ENCODE assay signal across 8 mouse cellular contexts in the genomic region with DNA sequence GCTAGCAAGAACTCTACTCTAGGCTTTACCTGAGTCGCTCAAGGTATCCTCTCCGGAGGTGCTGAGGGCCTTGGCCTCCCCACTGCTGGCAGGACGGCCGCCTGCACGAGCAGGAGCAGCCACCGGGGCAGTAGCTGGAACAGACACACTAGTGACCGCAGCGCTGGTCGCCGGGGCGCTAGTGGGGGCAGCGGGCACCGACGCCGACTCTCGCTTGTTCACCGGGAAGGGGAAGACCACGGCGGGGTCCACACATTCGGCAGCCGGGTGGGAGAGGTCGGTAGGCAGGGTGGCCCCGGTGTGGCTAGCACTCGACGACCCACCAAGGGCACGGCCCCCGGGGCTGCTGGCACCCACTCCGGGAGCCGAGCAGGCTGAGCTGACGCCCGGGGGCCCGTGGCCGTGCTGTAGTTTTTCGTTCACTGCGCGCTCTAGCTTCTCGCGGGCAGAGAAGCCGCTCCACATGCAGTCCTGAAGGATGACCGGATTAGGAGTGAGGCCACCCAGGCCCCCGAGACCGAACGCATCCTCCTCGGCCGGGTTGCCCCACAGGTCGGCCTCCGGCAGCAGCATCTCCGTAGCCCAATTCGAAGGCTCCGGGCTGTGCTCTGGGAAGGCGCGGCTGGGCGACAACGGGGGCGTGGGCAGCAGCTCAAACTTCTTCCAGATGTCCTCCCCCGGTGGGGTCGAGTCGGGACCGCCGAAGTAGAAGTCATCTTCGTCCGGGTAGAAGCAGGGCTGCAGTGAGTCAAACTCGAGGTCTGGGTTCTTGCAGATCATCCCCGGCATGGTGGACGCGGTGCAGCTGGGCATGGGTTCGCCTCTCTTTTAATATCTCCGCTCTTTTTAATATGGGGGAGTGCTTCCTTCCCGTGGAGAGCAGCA. TPM values are rescaled to one million over a fixed set of nuclear protein-coding genes. Genes with fewer than 3 reads are reported as not detected.
DNase-seq lines count a peak whose midpoint lies in the region; ATAC-seq and TF ChIP-seq lines count a peak whose summit lies in the region.

No protein-coding gene starts in this region.

- peak overlapping the region; percentile 88 for H3K27ac ChIP-seq in lung, embryonic 14.5 days (ENCODE audit: low read depth)
- H3K27ac ChIP-seq in embryonic facial prominence, embryonic 14.5 days (replicated peaks; ENCODE audit: low read depth, low read length): peak overlapping the region; percentile 78
- H3K27ac ChIP-seq in heart, embryonic 15.5 days: peak overlapping the region; percentile 91
- peak overlapping the region; percentile 92 for H3K27ac ChIP-seq in lung, embryonic 15.5 days

- H3K36me3 ChIP-seq in lung, embryonic 14.5 days (ENCODE audit: insufficient read depth): peaks cover 34% of the 10 kb centered on the region
- peaks cover 14% of the 10 kb centered on the region; the same call in 1 of the 2 replicates for H3K36me3 ChIP-seq in embryonic facial prominence, embryonic 14.5 days (ENCODE audit: control insufficient read depth, insufficient read depth, low read length)
- peaks cover 11% of the 10 kb centered on the region for H3K36me3 ChIP-seq in heart, embryonic 15.5 days
- H3K36me3 ChIP-seq in lung, embryonic 15.5 days: peaks cover 13% of the 10 kb centered on the region

- peak overlapping the region; percentile 88 for H3K9ac ChIP-seq in lung, embryonic 14.5 days
- H3K9ac ChIP-seq in embryonic facial prominence, embryonic 14.5 days (ENCODE audit: low read depth, low read length): peak overlapping the region; percentile 82
- H3K9ac ChIP-seq in heart, embryonic 15.5 days: peak overlapping the region; percentile 84
- H3K9ac ChIP-seq in lung, embryonic 15.5 days: peak overlapping the region; percentile 77

- DNase-seq in lung, embryonic 14.5 days: peak; percentile 51
- no peak for DNase-seq in lung, postnatal 25 days (ENCODE audit: low spot score)
- peak; percentile 10 for DNase-seq in embryonic facial prominence, embryonic 14.5 days (ENCODE audit: low spot score)
- peak; percentile 38 for DNase-seq in kidney, postnatal 14 days
- peak; percentile 34 to 36 for DNase-seq in right cerebral cortex, adult 2 months (ENCODE audit: low spot score in 2 of 2)
- no peak for DNase-seq in T-cell, adult 2 months (ENCODE audit: low spot score)

- peak overlapping the region; percentile 91 for H3K4me2 ChIP-seq in lung, embryonic 14.5 days
- H3K4me2 ChIP-seq in embryonic facial prominence, embryonic 14.5 days (ENCODE audit: low read depth, low read length): peak overlapping the region; percentile 93
- peak overlapping the region; percentile 88 for H3K4me2 ChIP-seq in heart, embryonic 15.5 days
- H3K4me2 ChIP-seq in lung, embryonic 15.5 days: peak overlapping the region; percentile 92

- H3K9me3 ChIP-seq in lung, embryonic 14.5 days (ENCODE audit: low read depth, low read length): no peaks in the 10 kb centered on the region
- H3K9me3 ChIP-seq in embryonic facial prominence, embryonic 14.5 days (ENCODE audit: control insufficient read depth, low read length): no peaks in the 10 kb centered on the region
- H3K9me3 ChIP-seq in heart, embryonic 15.5 days (replicated peaks): no peaks in the 10 kb centered on the region
- H3K9me3 ChIP-seq in lung, embryonic 15.5 days: no peaks in the 10 kb centered on the region

- under 1% methylated on average over 66 of the region's 69 CpGs for WGBS in lung, embryonic 14.5 days
- WGBS in embryonic facial prominence, embryonic 14.5 days: under 1% methylated on average over 38 of the region's 69 CpGs
- WGBS in heart, embryonic 15.5 days: under 1% methylated on average over 69 of the region's 69 CpGs
- WGBS in lung, embryonic 15.5 days: 1% methylated on average over 69 of the region's 69 CpGs

- no peak for TF ChIP-seq CTCF in lung, embryonic 14.5 days (IDR thresholded peaks at IDR 0.05; ENCODE audit: low read depth)

- H3K27me3 ChIP-seq in lung, embryonic 14.5 days (ENCODE audit: insufficient read depth, low read length): no peaks in the 10 kb centered on the region
- peaks cover 4% of the 10 kb centered on the region; the same call in 1 of the 2 replicates for H3K27me3 ChIP-seq in embryonic facial prominence, embryonic 14.5 days (replicated peaks; ENCODE audit: control insufficient read depth, insufficient read depth, low read length)
- no peaks in the 10 kb centered on the region for H3K27me3 ChIP-seq in heart, embryonic 15.5 days
- 0 out of 2 replicates have a peak, but pooled peaks cover 3% of the 10 kb centered on the region for H3K27me3 ChIP-seq in lung, embryonic 15.5 days

- ATAC-seq in lung, embryonic 14.5 days (ENCODE audit: insufficient read depth): no peak
- ATAC-seq in embryonic facial prominence, embryonic 14.5 days (ENCODE audit: low read depth): no peak
- ATAC-seq in heart, embryonic 15.5 days (replicated peaks; ENCODE audit: insufficient number of reproducible peaks, insufficient read depth, low FRiP score, low read depth): no peak
- ATAC-seq in lung, embryonic 15.5 days (ENCODE audit: borderline replicate concordance, extremely low read depth, low FRiP score, low TSS enrichment): no peak

- H3K4me3 ChIP-seq in lung, embryonic 14.5 days (ENCODE audit: low read depth, low read length): peak overlapping the region; percentile 77
- peak overlapping the region; percentile 75 for H3K4me3 ChIP-seq in embryonic facial prominence, embryonic 14.5 days (ENCODE audit: low read depth, low read length)
- H3K4me3 ChIP-seq in heart, embryonic 15.5 days: peak overlapping the region; percentile 84
- peak overlapping the region; percentile 74 for H3K4me3 ChIP-seq in lung, embryonic 15.5 days

- no peaks in the 10 kb centered on the region; the same call in 1 of the 2 replicates for H3K4me1 ChIP-seq in lung, embryonic 14.5 days (ENCODE audit: insufficient read depth)
- H3K4me1 ChIP-seq in embryonic facial prominence, embryonic 14.5 days (ENCODE audit: control insufficient read depth, insufficient read depth, low read length): peaks cover 16% of the 10 kb centered on the region; the same call in 1 of the 2 replicates
- H3K4me1 ChIP-seq in heart, embryonic 15.5 days (replicated peaks): peaks cover 21% of the 10 kb centered on the region
- peaks cover 30% of the 10 kb centered on the region for H3K4me1 ChIP-seq in lung, embryonic 15.5 days

RNA-seq across cellular contexts. Expression of gene Mycn, which starts 1.9 kb away (rescaled TPM):
- 64.2 and 70.7 TPM in 2 replicates for polyA plus RNA-seq in lung, embryonic 14.5 days (2014; fragmentation: Nextera tagmentation; extraction: Ambion mirVana)
- polyA plus RNA-seq in embryonic facial prominence, embryonic 14.5 days (2014; fragmentation: Nextera tagmentation; extraction: Ambion mirVana): 17.0 and 23.4 TPM in 2 replicates
- polyA plus RNA-seq in heart, embryonic 15.5 days (2015; fragmentation: Nextera tagmentation; extraction: Ambion mirVana): 33.6 and 34.5 TPM in 2 replicates
- 57.3 and 58.8 TPM in 2 replicates for polyA plus RNA-seq in lung, embryonic 15.5 days (2015; fragmentation: Nextera tagmentation; extraction: Ambion mirVana)

Comparison
In these comparisons a context has a peak if more than half of its experiments do, and no peak if none do; other contexts are left out.
1. DNase-seq: peak in lung, embryonic 14.5 days (single experiment), embryonic facial prominence, embryonic 14.5 days (single experiment), kidney, postnatal 14 days (single experiment) and right cerebral cortex, adult 2 months (2 of 2); none in lung, postnatal 25 days (single experiment) and T-cell, adult 2 months (single experiment).
2. Peak in every context shown above with its lines, with median percentiles within 50 percentile points of each other: H3K27ac ChIP-seq, H3K4me2 ChIP-seq, H3K4me3 ChIP-seq and H3K9ac ChIP-seq.